Mouse (Mus musculus): ENCODE measurements around the gene Crocc2. TPM values are rescaled to one million over a fixed set of nuclear protein-coding genes. Genes with fewer than 3 reads are reported as not detected.

The Crocc2 gene
- polyA plus RNA-seq, 2 experiments = 0.17 to 0.39 TPM

- TF ChIP-seq POLR2A (IDR thresholded peaks at IDR 0.05; ENCODE audit: borderline replicate concordance, extremely low read depth, insufficient read depth, insufficient read length) = no peak
- no peak overlapping the region for H3K27ac ChIP-seq (replicated peaks; ENCODE audit: low read depth, low read length)
- no peak overlapping the region for H3K4me3 ChIP-seq (replicated peaks; ENCODE audit: low read length)
- H3K4me2 ChIP-seq (replicated peaks; ENCODE audit: low read depth, low read length, severe bottlenecking) = no peak overlapping the region
- DNase-seq (ENCODE audit: low spot score) = no peak
- WGBS = 77% methylated on average over 7 of the region's 7 CpGs
- no peak for ATAC-seq (ENCODE audit: low FRiP score, low read depth)
- H3K4me1 ChIP-seq (ENCODE audit: control insufficient read depth, insufficient read depth, low read length) = no peaks in the 10 kb centered on the region
- peaks cover 43% of the 10 kb centered on the region for H3K36me3 ChIP-seq (ENCODE audit: control insufficient read depth, insufficient read depth, low read length)
- H3K9ac ChIP-seq (ENCODE audit: low read depth, low read length, severe bottlenecking) = no peak overlapping the region
- no peaks in the 10 kb centered on the region for H3K27me3 ChIP-seq (ENCODE audit: control insufficient read depth, insufficient read depth, low read length)
- no peaks in the 10 kb centered on the region for H3K9me3 ChIP-seq (ENCODE audit: control insufficient read depth, low read length)
Measured at GRCm38 (mm10) chr1:93277041-93277440, 108.5 kb downstream of the Crocc2 start.

Small RNAs within 50 kb of the gene (microRNA-seq; reads per million reads assigned to microRNA genes)
- gene Mir6901 = 0.92 reads per million

Other genes starting within 250 kb of the Crocc2 start
- 34.9 and 39.4 TPM in 2 replicates for gene Capn10, start 234.3 kb upstream of the Crocc2 start, polyA plus RNA-seq (2012; rRNA removed)
- gene Capn10, start 234.3 kb upstream of the Crocc2 start, polyA plus RNA-seq (2014; fragmentation: Nextera tagmentation; extraction: Ambion mirVana) = 23.2 and 28.6 TPM in 2 replicates
- 0.73 and 1.1 TPM in 2 replicates for gene Gpr35, start 217.9 kb upstream of the Crocc2 start, polyA plus RNA-seq (2012; rRNA removed)
- 0.91 and 0.98 TPM in 2 replicates for gene Gpr35, start 217.9 kb upstream of the Crocc2 start, polyA plus RNA-seq (2014; fragmentation: Nextera tagmentation; extraction: Ambion mirVana)
- gene Aqp12, start 162.4 kb upstream of the Crocc2 start, polyA plus RNA-seq (2012; rRNA removed) = not detected in 2 replicates
- not detected in 2 replicates for gene Aqp12, start 162.4 kb upstream of the Crocc2 start, polyA plus RNA-seq (2014; fragmentation: Nextera tagmentation; extraction: Ambion mirVana)
- 8.1 and 10.4 TPM in 2 replicates for gene Kif1a, start 66.8 kb upstream of the Crocc2 start, polyA plus RNA-seq (2012; rRNA removed)
- gene Kif1a, start 66.8 kb upstream of the Crocc2 start, polyA plus RNA-seq (2014; fragmentation: Nextera tagmentation; extraction: Ambion mirVana) = 16.4 and 17.5 TPM in 2 replicates
- gene Agxt, start 33.5 kb upstream of the Crocc2 start, polyA plus RNA-seq (2012; rRNA removed) = not detected in 2 replicates
- gene Agxt, start 33.5 kb upstream of the Crocc2 start, polyA plus RNA-seq (2014; fragmentation: Nextera tagmentation; extraction: Ambion mirVana) = not detected in 2 replicates
- gene 2310007B03Rik, start 7.8 kb upstream of the Crocc2 start, polyA plus RNA-seq (2012; rRNA removed) = 2.9 and 4.2 TPM in 2 replicates
- gene 2310007B03Rik, start 7.8 kb upstream of the Crocc2 start, polyA plus RNA-seq (2014; fragmentation: Nextera tagmentation; extraction: Ambion mirVana) = 6.9 and 9.0 TPM in 2 replicates
- gene Sned1, start 67.1 kb downstream of the Crocc2 start, polyA plus RNA-seq (2012; rRNA removed) = 52.0 and 65.8 TPM in 2 replicates
- gene Sned1, start 67.1 kb downstream of the Crocc2 start, polyA plus RNA-seq (2014; fragmentation: Nextera tagmentation; extraction: Ambion mirVana) = 20.6 and 21.8 TPM in 2 replicates
- gene Mterf4, start 137.2 kb downstream of the Crocc2 start, polyA plus RNA-seq (2012; rRNA removed) = 16.5 and 20.3 TPM in 2 replicates
- 23.6 and 24.7 TPM in 2 replicates for gene Mterf4, start 137.2 kb downstream of the Crocc2 start, polyA plus RNA-seq (2014; fragmentation: Nextera tagmentation; extraction: Ambion mirVana)
- 8.0 and 10.9 TPM in 2 replicates for gene Ppp1r7, start 174.1 kb downstream of the Crocc2 start, polyA plus RNA-seq (2012; rRNA removed)
- gene Ppp1r7, start 174.1 kb downstream of the Crocc2 start, polyA plus RNA-seq (2014; fragmentation: Nextera tagmentation; extraction: Ambion mirVana) = 38.1 and 41.9 TPM in 2 replicates
- 17.8 and 19.3 TPM in 2 replicates for gene Pask, start 174.8 kb downstream of the Crocc2 start, polyA plus RNA-seq (2012; rRNA removed)
- 11.2 and 11.7 TPM in 2 replicates for gene Pask, start 174.8 kb downstream of the Crocc2 start, polyA plus RNA-seq (2014; fragmentation: Nextera tagmentation; extraction: Ambion mirVana)
- 4.7 and 4.8 TPM in 2 replicates for gene Ano7, start 205.2 kb downstream of the Crocc2 start, polyA plus RNA-seq (2012; rRNA removed)
- gene Ano7, start 205.2 kb downstream of the Crocc2 start, polyA plus RNA-seq (2014; fragmentation: Nextera tagmentation; extraction: Ambion mirVana) = 1.5 and 2.2 TPM in 2 replicates

All from limb, embryonic 14.5 days (tissue).